Mouse (Mus musculus): ENCODE data around the gene Snrpd3.
A peak's percentile ranks its signal among the peaks of the same experiment; 100 is the strongest.

Gene Snrpd3

GRCm38 (mm10) chr10:75570981-75571657, 53.8 kb downstream of the Snrpd3 start:
- DNase-seq, result no peak

- DNase-seq, result no peak
Measured at GRCm38 (mm10) chr10:75571937-75572336, 54.6 kb downstream of the Snrpd3 start.

- DNase-seq, result no peak
Measured at GRCm38 (mm10) chr10:75573181-75573580, 55.8 kb downstream of the Snrpd3 start.

- no peak for DNase-seq
Measured at GRCm38 (mm10) chr10:75573965-75574364, 56.6 kb downstream of the Snrpd3 start.

GRCm38 (mm10) chr10:75579129-75579528, 61.8 kb downstream of the Snrpd3 start:
- no peak for DNase-seq

- DNase-seq, result peak; percentile 93
Measured at GRCm38 (mm10) chr10:75585876-75586552, 68.7 kb downstream of the Snrpd3 start.

- no peak for DNase-seq
Measured at GRCm38 (mm10) chr10:75586553-75586879, 69.2 kb downstream of the Snrpd3 start.

All from right cerebral cortex, postnatal 14 days (tissue).